Mouse (Mus musculus) left cerebral cortex, adult 11 months (tissue): ENCODE measurements at regions not wholly inside any gene's neighbourhood (a gene's known extent, or its start where the extent isn't known, plus 50 kb on each side); places are given as distances from the start of the nearest gene placed in this dataset.

Experiments used
- DNase-seq: peaks from one replicate; pipeline ENCODE4 v3.0.0; 2022; ENCODE audit warnings: low spot score

DNA sequence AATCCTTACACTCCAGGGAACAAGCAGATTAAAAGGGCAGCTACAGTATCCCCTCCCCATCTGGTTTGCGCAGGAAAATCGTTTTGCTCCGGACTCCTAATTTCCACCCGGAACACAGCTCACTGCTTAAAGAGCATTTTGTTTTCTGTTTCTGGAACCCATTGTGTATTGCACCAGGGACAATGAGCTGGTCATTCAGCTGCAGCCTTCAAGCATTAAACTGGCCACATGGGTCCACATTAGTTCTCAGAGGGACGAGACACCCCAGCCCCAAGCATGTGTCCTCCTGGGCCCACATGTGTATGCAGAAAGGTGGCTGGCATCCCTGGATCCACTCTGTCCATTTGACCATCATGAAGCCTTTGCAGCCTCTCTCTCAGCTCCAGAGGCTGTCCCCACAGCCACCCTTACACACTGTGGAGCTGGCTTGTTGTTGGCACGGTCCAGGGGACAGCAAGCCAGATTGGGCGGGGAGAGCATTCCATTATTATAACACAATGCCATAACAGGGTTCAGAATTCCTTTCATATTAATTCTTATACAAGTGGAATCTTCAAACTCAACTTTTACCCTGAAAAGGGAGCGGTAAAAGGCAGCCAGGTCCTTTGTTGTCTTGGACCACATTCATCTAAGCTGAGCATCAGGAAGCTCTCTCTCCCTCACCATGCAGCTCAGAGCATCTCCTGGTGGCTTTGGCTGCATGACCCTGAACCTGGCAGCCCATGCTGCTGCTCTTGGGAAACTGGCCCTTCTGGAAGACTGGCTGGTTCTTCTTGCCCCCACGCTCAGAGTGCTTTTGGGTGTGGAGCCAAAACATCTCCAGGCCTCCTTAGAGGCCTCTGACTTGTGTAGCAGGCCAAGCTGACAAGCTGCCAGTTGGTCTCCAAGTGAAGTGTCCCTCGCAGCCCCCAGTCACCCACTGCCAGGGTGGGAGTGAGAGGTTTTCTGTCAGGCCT lies 373.4 kb downstream of the Foxo1 start:
- DNase-seq = no peak

DNA sequence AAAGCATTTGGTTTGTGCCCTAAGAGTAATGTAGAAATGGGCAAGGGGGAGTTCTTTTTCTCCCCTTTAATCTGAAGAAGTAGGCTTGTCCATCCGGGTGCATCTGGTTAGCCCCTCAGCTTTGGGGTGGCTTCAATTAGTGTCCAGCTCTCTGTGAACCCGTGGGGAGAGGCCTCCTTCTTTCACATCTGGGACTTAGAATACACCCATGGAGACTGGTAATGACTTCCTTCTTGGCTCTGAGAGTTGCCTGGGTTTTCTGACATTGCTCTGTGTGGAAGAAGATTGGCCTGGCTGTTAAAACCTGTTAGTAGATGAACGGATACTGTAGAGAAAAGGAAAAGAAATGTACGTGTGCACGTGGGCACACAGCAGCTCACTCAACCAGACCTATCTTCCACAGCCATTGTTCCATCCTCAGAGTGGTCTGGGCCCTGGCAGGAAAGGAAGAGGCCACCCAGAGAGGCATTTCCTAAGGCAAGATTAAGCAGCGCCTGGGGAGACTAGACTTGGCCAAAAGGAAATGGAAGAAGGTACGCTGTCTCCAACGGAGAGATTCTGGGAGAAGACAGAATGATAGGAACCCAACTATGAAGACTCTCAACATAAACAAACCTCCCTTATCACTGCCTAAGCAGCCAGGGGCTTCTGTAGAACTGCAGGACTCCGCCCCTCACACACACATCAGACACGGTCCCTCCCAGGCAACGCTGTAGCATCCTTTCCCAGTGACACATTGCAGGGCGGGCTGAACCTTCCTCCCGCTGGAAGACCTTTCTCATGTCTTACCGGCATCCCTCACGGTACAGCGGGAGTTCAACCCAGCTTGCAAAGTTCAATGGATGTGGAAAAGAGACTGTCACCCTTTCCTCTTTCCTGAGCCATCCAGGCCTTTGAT lies 372.4 kb downstream of the Foxo1 start:
- DNase-seq = no peak

DNA sequence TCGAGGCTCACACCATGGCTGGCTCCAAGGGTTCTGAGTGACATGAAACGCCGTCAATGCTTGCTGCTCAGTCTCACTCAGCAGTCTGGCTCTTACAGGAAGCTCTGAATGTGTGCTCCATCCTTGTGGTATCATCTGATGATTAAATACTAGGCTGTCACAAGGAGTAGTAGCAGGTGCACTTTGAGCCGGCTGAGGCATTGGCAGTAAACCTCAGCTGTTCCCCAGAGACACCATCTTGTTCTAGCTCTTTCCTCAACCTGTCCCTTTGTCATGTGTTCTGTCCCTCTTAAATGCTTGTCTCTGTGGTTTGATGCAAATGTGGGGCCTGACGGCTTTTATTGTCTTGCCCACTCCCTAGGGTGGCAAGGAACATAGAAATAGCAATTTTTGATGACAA lies 370.7 kb downstream of the Foxo1 start:
- no peak for DNase-seq

DNA sequence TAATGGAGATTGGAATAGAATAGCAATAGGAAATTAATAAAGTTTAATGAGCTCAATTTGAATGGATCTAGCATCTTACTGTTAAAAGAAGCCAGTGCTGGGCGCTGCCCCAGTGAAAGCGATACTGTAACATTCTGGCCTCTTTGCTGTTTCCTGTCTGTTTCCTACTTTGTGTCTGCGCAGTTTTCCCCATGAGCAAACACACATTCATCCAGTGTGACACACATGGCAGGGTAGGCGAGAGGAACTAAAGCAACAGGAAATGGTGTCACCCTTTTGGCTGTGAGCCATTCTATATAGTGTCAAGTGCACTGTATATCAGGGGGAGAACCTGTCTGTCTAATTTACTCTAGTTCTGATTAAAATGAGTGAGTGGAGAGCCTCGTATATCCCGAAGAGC lies 366.2 kb downstream of the Foxo1 start:
- DNase-seq = no peak

DNA sequence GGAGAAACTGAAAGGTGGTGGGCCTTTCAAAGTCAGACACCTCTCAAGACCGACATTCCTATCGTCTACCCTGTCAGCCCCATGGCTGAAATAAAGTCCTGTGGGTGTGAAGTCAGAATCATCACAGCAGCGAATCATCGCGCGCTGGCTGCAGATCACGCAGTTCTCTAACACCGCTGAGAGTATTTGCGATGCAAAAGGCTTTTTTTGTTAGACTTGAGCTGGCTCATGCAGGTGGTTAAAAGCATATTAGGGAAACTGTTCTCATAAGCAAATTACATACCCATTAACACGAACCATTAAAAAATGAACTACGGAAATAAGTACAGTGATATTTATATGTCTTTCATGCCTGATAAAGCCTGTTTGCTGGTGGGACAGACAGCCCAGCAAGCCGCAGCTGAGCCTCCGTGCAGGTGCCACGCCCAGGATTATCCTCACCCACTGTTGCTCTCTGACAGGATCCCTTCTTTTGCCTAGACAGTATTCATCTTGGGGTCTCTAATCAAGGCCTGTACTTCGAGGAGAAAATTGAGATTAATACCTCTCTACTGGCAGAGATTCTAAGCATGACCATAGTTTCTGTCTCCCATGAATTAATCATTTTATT lies 365.5 kb downstream of the Foxo1 start:
- DNase-seq = no peak

DNA sequence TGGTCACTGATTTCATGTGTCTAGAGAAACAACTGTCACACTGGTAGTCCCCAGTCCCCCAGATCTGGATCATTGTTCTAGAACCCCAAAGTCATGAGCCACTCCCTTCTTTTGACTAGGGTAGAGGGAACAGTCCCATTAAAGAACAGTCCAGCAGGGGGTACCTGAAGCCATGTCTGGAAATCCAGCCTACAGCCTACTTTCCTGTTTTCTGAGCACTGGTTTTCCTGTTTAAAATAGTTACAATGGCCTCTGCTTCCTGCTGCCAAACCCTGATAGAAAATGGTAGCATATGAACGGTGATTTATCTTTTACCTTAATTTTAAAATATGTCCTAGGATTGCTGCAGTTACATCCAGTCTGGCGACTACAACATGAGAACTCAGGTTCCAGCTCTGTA lies 364.5 kb downstream of the Foxo1 start:
- DNase-seq = no peak

DNA sequence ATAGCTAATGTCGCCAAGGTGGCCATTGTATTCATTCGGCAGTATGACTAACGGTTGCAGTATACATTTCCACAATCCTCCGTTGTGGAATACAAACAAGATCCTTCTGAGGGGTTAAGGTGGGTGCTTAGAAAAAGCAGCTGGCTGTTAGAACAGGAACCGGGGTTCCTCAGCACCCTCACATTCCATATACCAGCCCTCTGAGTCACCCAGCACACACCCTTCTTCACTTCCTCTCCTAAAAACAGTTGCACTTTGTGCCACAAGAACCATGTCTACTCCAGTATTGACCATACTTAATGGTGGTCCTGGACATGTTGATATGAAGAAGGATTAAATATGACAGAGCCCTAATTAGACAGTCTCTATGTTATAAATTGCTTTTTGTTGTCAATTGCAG lies 362.1 kb downstream of the Foxo1 start:
- DNase-seq = no peak

DNA sequence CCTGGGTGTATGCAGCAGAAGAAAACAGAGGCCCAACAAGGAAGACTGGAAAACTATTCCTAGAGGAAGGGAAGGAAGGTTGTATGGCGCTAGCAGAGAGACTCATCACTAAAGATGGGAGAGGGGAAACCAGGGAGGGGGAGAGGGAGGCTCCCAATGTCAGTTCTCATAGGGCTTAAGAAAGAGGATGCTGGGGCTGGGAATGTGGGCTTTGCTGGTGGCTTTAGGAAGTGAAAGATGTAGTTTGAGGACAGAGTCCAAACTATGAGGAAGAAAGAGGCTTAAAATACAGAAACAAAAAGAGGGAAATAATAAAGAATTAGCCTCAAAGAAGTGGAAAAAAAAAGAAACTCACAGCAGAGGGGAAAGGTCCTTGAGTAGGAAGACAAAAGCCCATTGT lies 357.0 kb downstream of the Foxo1 start:
- DNase-seq = no peak

DNA sequence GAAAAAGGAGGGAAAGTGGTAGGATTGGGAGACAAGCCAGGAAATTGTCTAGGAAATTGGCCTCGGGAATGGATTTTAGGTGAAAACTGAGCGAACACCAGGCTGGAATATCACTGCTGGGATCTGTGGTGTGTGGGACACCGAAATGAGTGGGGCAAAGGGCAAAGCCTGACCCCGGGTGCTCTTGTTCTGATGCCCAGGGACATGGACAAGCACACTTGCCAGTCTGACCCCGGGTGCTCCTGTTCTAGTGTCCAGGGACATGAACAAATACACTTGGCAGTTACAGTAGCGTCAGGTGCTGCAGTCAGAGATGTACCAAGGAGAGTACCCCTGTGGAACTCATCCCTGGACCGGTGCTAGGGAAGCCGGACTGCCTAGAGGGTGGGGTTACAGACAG lies 354.4 kb downstream of the Foxo1 start:
- no peak for DNase-seq

DNA sequence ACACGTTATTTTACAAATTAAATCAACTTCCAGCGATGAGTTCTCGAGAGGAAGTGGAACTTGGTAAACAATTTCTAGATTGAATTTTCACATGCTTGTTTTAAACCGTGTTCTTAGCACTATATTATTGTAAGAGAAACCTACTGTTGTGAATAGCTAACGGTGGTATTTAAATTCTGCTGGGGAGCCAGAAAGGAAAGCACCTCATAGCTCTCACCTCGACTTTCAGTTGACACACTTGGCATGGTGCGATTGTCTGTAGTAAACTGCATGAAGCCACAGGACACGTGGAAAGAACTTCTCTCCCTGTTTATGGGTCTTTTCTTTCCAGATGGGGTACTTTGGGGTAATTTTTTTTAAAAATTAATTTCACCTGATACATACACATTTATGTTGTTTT lies 353.8 kb downstream of the Foxo1 start:
- DNase-seq = no peak

DNA sequence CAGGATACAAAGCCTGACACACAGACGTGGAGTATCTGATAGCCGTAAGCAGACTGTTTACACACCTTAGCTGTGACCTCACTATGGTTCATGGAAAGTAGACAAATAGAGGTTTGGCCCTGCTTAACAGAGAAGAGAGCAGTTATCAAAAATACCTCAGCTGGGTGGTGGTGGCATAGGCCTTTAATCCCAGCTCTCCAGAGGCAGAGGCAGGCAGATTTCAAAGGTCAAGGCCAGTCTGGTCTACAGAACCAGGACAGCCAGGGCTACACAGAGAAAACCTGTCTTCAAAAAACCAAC lies 350.7 kb downstream of the Foxo1 start:
- DNase-seq = no peak

DNA sequence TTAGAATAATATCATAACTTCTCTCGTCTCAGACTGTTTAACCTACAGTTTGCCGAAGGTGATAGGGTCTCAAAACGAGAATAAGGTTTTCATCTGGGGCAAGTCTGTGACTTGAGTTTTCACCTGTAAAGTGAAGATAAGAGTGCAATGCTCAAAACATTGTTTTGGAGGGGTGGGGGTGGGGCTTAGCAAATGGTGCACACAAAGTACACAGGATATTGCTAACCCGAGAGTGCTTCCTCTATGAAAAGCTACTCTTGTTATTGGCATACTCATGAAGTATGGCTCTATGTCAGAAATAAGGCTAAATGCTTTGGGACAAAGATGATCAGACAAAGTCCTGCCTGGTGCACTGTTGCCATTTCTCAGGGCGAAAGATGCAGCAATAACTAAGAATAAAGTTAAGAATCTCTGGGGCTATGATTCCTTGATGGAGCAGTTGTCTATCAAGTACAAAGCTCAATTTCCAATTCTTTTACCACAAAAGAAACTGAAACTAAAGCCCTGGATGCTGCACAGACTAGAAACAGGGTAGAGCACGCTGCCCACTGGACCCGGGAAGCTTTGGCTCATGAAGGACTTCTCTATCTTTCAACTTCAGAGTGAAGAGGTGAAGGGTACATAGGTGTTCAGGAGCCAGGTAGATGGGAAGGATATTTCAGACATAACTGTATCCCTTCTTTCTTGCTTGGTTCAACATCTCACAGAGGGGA lies 350.2 kb downstream of the Foxo1 start:
- DNase-seq = no peak

DNA sequence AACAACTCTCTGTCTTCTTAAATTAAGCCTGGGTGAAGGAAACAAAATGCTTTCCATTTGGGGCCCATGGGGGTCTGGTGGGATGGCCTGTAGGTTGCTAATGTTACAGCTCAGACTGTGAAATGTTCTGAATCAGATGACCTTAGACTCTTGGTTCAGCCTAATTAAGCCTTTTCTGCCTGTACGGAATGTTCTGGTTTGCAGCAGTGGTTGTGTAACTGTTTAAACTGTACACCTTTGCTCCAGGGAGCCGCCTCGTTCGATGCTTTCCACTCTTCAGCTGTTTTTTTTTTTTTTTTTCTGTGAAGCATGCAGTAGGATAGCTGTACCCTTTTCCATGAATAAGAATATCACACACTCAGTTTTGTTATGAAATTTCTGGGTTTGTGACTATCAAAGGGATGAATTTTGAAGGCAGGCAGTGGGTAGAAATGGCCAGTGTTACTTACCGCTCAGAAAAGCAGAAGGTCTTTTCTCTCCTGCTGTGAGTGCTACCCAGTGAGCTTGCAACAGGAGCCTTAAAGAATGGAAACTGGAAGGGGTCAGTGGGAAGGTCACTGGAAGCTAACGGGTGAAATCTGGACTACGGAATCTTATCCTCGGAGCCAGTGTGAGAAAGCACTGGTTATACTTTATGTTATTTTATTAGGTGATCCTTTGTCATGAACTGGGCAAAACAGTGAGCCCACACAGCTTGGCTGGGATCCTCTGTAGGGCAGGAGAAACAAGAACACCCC lies 349.4 kb downstream of the Foxo1 start:
- DNase-seq = no peak

DNA sequence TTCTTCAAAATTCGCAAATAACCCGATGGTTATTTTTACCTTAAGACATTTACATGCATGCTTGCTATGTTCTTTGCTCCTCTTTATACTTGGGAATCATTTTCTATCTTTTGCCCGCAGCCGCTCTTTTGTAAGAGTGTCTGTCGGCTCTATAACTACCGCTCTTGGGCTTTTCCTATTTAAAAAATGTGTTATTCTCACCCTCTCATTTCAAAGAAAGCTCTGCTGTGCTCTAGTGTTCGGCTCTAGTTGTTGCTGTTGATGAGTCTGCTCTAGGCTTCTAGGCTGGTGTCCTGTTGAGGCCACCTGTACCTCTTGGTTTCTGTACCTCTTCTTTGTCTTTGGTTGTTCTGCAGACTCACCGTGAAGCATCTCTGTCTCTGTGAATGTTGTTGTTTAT lies 343.7 kb downstream of the Foxo1 start:
- no peak for DNase-seq

DNA sequence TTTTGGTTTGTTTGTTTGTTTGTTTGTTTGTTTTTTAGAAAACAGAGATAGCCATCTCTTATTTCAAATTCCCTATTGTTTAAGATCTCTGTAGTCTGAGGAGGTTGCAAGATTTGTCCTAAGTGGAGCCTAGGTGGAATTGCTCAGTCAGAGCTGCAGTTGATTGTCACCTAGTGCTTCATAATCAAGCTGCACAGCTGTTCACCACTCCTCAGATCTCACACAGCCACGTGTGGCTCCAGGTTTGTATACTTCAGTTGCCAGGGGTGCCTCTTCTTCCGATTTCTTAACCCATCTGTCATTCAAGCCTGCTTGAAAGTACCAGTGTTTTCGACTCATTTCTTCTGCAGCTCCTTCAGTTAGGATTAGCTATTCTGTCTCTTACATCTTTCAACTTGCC lies 342.3 kb downstream of the Foxo1 start:
- DNase-seq = no peak

DNA sequence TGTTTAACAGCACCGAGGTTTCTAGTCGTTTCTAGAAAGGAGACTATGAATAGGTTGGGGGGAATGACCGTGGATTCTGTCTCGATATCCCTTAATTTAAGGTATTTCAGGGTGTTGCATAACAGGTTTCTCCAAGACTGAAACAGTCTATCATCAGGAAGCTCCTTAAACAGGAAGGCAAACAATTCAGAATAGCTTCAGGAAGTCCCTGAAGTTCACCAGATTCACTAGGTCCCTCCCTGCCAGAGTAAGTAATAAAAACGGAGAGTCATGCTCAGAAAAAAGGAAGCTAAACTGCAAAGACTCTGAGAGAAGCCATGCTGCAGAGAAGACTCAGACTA lies 339.9 kb downstream of the Foxo1 start:
- DNase-seq = no peak

DNA sequence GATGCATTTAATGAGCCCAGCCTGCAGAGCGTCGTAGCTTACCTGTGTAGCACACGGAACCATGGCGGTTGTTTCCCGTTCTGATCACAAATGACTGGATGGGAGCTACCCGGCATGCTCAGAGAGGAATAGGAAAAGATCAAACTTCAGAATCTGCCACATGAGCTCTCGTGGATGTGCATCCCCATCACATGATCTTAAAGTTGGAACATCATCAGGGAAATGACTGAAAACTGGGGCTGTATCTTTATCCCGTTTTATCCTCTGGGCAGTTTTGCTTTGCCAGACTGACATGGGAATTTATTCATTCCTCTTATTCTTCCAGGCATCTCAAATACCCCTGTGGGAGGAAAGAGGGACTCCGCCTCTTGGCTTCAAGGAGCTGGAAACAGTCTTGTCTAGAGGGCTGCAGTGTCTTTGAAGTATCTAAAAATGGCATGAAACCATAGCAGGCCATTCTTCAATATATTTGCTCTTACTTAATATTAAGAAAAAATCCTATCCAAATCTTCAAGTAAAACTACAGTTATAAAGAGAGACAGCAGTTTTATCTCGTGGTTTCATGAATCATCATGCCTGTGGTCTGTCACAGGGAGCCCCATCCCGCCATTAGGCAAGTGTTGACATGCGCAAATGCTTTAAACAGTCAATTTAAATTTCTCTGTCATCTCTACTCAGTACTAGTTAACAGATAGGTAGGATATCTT lies 339.4 kb downstream of the Foxo1 start:
- DNase-seq = no peak

DNA sequence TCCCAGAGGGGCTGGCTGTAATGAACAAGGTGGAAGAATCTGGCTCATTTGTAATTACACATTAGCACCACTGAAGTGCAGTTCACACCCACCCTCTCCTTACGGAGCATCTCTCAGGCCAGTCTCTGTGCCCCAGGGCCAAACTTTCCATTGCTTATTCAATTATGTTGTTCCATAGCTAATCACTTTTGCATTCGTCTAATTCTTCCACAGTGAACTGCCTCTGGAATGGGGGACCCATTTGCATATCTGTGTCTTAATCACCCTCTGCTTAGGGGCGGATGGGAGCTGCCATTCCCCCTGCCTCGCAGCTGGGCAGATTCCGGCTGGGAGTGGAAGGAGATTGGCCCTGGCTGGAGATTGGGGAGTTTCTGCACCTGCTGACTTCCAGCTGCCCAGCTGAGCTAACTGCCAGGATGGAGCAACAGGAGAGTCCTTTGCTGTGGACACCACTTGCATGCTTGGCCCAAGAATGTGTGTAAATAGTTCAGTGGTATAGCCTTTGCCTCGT lies 337.2 kb downstream of the Foxo1 start:
- DNase-seq = no peak

DNA sequence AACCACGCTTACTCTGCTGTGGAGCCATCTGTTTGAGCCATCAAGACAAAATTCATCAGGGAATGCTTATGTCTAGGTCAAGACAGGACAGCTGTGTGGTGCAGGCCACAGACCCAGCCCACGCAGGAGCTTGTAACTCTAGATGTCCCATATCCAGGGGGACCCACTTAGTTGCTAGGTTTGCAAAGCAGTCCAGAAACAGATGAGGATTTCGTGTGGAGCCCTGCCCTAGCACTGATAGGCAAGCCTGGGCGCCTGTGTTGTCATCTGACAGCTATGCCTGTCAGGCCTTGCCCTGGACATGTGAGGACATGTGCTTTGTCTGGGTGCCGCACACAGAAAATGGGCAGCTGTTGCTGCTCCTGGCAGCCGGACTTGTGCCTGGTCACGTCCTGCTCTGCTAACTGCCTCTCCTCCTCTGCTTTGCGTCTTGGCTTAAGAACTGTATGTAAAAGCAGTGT lies 335.1 kb downstream of the Foxo1 start:
- DNase-seq = no peak

DNA sequence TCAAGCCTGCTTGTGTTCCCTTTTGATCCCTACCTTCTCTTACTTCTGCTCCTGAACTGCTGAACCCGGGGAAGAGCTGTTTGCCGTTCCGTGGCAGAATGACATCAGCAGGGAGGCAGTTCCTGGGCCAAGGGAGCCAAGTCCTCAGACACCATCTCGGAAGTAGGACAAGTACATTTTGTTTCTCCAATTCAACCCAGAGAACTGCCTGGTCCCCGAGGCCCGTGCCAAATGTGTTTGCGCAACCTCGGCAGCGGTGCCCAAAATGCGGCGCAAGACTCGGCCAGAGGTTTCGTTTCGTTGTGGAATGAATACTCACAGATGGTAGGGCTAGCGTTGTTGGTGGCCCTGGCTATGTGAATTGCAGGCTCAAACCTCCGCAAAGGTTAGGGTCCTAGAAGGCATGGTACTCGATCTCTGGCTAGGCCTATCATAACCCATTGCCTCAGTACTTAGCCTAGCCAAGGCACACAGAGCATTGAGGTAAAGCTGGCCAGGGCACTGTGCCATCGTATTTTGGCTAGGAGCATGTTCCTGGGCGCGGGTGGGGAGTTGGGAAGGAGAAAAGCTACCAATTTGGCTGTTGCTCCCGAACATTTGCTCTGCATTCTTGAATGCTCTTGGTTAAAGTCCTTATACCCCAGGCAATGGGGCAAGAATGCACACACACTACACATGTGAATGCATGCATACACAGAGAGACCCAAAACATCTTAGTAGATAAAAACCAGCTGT lies 333.0 kb downstream of the Foxo1 start:
- DNase-seq = peak; percentile 56
